Mouse (Mus musculus) frontal cortex, postnatal 25 days (tissue): ENCODE results near the gene Trak1.

Experiments used
- DNase-seq, 2 experiments: peaks; one replicate each; pipeline ENCODE4 v3.0.0; 2022; ENCODE audit warnings: low spot score in 2 of 2

Trak1 gene

DNA sequence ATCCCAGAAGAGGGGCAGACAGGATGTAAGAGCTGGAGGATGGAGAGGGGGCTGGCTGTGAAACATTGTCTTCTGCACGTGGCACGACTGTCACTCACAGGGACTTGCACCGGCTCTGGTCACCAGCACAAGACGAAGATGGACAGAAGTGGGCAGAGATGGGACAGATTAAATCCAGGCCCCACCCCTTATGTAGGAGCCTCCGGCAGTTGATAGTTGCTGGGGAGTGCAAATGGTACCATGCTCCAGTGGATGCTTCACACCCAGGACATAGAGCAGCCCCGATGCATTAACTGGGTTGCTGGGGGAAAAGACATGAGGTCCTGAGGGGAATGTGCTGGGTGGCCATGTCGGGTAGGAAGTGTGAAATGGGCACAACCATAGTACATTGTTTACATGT, 2.1 kb upstream of the Trak1 start:
- no peak for DNase-seq

DNA sequence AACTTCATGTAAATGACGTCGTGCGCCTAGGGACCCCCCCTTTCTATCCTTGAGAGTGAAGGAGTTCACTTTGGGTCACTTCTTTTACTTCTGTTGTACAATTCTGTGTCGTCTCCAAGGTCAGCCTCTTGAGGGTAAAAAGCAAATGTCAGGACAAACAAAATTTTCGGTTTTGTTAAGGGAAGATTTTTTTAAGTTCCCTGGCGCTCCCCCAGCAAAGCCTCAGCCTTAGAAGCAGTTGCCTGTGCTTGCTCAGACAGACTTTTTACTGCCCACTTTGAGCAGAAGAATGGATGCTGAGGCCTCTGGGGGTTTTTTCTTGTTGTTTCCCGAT, 730 bp downstream of the Trak1 start:
- no peak for DNase-seq

DNA sequence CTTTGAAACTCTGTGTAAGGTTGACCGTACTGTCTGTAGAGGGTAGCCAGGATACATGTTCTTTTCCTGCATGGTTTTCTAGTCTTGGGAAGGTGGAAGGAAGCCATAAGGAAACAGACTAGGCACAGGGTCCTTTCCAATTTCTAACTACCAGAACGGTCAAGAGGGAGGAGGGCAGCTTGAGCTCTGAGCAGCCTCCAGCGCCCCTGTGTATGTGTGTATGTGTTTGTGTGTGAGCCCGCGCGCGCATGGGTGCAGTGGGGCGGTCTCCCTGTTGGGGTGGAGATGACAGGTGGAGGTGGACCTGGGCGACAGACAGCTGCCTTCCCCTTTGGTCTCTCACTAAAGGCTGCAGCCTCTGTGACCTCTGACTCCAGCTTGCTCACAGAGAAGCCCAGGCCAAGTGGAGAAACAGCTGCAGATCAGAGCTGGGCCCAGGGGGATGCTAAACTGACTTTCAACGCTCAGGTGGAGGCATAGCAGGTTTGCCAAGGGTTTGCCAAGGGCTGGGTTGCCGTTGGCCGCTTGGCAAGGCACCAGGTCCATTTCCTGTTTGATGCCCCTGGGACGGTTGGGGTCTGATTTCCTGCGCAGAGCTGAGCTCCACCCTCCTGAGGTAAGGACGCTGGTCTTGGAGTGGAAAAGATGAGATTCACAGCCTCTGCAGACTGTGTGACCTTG, 1.2 kb downstream of the Trak1 start:
- no peak for DNase-seq

DNA sequence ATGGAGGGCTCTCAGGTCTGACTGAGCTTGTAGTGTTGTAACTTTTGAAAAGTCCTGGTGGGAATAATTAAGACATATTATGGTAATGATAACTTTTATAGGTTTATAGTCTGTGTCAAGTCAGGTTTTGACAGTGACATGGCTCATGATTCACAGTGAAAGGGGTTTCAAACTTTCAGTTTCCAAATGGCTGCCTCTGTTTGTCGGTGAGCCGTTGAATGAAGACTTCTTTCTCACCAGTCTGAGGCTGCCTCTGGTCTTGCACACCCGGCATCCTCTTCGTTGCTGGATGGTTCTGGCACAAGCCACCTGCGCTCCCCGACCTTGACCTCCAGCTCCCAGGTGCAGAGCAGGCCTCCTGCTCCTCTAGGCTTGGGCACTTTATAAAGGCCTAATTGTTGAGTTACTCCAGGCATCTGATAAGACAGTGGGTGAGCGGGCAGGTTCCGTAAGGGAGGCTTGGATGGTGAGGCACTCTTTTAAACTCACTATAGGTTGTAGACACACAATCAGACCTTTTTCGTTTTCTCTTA, 2.0 kb downstream of the Trak1 start:
- no peak for DNase-seq

DNA sequence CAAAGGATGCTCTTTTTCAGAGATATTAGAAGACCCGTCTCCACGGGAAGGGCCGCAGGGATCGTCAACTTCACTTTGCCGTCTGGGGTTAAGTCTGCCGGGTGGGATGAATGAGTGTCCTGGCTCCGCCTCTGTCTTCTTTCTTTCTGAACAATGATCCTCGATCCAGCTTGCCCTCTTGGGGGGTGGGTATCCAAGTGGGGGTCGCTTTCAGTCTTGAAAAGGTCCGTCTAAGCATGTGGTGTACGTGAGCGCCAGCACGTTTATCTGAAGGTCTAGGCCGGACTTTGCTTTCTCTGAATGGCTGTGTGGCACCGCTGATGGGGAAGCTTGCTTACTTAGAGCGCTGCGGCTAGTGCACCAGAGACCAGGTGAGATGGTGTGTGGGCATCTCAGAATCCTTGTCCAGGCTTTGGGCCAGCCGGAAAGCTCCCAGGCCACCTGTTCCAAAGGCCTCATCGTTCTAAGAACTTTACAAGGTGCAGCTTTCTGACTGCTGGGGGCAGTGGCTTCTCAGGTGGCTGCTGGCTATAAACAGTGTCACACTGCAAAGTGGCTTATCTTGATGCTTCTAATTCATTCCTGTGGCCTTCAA, 2.8 kb downstream of the Trak1 start:
- no peak for DNase-seq

DNA sequence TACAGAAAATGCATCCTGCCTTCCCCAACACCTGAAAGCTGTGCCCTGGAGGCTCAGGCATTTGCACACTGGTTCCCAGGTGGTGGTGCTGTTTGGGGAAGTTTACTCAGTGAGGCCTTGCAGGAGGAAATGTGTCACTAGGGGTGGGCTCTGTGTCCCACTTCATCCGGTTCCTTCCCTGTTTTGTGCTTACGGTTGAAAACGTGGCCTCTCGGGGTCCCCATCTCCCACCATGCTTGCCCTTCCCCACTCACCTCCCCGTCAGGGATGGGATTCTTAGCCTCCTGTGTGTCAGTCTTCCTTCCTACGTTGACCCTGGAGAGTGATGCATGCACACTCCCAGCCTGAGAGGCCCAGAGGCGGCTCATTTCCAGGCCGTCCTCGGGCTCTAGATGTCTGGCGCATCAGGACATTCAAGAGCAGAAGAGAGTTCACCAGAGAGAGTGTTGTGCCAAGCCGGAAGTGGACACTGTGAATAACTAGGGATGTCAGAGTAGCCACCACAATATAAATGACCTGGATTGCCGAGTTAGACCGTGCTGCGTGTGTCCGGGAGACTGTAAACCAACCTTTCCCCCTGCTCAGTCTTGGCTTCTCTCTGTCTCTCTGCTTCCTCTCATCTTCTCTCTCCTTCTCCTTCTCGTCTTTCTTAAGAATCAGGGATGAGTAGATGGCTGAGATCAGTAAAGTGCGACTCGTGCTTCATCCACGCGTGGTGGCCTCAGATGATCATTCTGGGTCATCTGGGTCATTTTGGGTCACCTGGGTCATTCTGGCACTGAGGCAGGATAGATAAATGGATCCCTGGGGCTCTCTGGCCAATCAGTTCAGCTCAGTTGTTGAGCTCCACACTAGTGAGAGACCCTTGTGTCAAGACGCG, 4.0 kb downstream of the Trak1 start:
- no peak for DNase-seq

DNA sequence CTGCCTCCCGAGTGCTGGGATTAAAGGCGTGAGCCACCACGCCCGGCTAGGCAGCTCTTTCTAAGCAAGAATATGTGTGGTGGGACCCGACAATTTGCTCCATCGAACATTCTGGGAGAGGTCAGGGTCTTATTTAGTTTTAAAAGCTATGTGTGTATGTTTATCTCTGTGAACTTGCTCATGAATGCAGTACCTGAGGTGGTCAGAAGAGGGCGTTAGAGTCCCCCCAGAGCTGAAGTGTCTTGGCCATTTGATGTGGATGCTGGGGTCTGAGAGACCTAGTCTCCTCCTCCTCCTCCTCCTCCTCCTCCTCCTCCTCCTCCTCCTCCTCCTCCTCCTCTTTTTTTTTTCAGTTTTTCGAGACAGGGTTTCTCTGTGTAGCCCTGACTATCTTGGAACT, 5.2 kb downstream of the Trak1 start:
- no peak for DNase-seq

DNA sequence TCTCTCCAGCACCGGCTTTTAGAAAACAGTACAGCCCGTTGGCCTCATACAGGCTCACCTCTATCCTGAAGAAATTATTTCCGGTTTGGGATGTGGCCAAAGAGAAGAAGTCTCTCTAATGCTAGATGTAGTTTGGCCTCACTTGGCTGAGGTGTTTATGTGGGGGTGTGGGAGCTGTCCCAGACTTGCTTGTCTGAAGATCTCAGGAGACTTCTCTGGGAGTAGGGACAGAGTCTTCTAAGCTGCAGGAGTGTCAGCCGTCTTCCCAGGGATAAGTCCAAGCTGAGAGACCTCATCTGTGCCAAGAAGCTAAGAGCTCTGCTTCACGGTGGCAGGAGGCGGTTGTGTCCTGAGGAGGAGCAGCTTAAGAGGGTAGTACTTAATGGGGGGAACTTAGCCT, 5.8 kb downstream of the Trak1 start:
- DNase-seq: no peak

DNA sequence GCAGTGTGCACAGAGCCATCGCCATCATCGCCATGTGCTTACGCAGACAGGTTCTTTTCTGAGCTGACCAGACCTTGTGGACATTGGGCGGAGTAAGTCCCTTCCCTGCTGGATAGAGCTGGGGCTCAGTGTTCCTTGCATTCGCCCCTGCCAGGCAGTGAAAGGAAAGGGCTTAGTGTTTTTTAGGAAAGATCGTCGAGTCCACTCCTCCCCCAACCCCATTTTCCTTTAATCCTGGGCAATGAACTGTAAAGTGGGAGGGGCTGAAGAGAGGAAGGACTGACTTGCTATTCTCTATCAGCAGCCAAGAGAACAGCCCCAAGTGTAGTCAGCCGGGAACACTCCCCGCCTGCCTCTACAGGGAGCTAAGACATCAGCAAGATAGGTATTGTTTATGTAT, 6.4 kb downstream of the Trak1 start:
- DNase-seq: no peak

DNA sequence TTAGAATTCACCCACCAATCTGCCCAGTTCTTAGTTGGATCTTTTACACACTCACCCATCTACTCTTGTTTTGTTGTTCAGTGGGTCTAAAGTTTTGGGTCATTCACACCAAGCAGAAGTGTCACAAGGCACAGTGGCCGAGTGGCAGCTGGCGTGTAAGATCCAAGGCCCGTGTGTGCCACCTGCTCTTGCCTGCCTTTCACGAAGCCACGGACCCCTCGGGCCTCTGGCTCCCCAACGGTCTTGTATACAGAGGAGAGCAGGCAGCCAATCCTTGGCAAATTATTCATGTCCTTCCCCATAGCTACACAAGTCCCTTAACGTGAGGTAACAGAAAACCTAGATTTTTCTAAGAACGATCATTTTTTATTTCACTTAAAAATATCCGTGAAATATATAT, 7.2 kb downstream of the Trak1 start:
- DNase-seq: no peak

DNA sequence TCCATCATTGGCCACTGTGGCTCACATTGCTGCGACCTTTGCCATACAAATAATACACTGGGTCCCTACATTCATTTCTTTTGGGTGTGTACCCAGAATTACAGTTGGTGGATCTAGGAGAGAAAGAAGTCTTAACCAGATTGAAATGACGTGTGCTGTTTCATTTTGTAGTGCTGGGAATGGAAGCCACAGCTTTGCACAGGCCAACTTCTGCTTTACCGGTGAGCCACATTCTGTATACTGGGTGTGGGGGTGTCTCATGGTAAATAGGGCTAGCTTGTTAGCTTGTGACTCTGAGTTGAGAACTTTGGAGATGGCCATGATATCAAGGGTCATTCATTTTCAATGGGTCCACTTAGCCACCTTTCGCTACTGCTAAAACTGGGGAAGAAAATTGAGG, 8.2 kb downstream of the Trak1 start:
- no peak for DNase-seq

DNA sequence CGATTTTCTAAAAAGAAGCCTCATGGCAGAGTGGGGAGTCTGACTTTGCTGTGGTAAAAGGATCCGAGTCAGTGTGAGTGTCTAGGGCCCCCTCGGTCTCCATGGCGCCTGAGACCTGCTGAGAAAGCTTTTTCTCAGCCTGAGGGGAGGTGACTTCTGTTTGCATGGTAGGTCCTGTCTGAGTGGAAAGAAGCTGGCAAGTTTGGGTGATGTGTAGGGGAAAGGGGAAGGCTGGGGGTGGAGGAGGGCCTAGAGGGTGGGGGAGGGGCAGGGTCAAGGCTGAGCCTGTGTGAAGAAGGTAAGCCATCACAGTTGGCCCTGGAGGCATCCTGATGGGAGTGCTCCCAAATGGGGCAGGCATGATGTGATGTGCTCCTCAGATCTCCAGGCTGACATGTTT, 12.0 kb downstream of the Trak1 start:
- DNase-seq: no peak

DNA sequence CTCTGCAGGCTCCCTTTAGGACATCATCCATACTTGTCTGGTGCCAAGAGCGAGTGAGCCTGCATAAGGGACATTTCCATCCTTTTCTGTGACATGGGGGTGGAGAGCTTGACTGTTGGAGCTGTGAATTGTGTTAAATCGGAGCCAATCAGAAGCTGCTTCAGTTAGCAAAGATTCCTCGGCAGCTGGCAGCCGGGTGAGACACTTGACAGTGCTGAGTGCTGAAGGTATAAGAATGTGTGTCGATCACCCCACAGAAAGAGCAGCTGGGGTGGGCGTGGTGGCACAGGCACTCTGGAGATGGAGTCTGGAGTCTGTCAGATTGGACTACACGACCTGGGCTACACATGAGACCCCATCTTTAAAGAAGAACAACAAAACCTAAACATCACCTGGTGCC, 13.2 kb downstream of the Trak1 start:
- no peak for DNase-seq

DNA sequence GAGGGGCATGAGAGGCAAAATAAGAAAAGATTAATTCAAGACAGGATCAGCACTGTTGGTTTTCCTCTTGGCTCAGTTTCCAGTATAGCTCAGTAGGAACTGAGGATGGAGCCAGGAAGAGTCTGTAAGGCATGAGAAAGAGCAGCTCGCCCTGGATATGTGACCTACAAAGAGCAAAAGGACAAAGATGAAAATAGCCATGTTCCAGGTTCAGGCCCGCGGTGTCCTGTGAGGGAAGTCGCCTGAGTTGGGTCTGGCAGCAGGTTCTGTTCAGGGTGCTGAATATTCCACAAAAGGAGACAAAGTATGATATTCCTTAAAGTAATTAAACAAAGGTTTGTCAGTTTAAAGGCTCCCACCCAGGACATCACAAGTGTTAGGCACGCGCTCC, 14.5 kb downstream of the Trak1 start:
- no peak for DNase-seq

DNA sequence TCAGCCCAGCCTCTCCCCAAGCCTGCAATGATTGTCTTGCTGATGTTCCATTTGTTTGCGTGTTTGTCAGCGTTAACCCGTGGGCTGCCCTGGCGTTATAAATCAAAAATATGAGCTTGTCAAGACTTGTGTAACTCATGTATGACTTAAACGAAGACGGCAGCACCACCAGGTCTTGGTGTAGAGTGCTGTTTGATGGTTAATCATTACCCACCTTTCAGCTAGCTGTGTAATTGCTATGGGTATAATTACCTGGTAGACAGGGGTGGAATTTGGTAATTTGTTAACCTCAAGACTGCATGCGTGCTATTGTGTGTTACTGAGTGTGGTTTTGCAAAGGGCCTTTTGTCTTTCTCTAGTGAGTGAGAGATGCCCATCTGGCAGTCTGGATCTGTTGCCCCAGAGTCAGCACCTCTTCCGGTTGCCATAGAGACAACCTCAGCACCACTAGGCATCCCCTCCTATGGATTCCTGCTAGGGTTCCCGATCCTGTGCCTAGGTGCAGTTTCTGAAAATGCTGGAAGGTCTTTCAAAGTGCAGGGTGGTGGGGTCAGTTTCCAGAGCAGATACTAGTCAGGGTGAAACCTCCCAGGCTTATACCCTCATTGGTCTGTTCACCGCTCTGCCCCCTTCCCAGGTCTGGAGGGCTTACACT, 15.1 kb downstream of the Trak1 start:
- DNase-seq: no peak

DNA sequence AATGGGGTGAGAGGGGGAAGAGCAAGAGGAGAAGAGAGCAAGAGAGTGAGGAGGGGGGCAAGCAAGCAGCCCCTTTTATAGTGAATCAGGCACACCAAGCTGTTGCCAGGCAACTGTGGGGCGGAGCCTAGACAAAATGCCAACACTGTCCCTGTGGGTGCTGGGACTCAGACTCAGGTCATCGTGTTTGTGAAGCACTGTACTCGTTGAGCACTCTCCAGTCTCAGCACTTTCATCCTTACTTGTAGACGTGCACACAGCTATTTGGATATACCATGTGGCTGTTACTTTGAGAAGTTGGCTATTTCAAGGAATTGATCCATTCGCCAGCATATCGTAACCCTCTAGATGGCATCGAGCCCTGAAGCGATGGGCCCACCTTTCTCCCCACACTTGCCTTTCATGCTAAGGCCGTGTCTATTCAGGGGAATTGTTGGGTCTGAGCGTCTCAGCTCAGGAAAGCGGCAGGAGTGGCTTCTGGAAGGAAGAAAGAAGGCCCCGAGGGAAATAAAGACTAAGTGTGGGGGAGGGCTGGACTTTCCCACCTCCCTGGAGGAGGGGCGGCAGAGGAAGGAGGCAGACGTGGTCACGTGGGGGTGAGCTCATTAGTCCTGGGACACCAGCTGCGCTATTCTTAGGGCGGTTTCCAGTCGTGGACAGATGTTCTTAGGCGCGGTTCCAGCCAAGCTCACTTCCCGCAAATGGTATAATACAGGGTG, 16.5 kb downstream of the Trak1 start:
- no peak for DNase-seq

DNA sequence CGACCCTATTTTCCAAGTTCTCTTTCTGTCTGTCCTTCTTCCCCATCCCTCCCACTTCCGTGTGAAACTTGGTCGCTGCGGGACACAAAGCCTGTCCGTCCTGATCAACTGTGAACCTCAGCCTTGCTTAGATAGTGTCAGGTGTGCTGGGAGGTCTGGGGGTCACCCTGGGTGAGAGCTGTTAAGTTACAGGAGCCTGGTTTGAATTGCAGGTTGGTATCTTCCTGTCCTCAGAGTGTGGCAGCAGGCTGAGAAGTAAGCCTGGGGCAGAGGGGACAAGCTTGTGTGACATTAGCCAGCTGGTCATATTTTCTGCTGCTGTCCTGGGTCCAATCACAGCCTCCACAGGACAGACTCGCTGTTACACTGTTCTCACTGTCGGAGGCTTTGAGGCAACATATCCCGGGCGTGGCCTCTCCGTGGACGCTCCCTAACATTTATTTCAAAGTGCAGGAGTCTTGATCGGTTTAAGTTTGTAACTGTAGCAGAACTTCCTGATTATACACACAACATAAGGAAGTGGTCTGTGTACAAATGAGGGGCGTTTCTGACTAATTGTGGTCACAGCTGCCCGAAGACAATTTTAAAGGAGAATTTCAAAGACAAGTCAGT, 17.3 kb downstream of the Trak1 start:
- DNase-seq: no peak

DNA sequence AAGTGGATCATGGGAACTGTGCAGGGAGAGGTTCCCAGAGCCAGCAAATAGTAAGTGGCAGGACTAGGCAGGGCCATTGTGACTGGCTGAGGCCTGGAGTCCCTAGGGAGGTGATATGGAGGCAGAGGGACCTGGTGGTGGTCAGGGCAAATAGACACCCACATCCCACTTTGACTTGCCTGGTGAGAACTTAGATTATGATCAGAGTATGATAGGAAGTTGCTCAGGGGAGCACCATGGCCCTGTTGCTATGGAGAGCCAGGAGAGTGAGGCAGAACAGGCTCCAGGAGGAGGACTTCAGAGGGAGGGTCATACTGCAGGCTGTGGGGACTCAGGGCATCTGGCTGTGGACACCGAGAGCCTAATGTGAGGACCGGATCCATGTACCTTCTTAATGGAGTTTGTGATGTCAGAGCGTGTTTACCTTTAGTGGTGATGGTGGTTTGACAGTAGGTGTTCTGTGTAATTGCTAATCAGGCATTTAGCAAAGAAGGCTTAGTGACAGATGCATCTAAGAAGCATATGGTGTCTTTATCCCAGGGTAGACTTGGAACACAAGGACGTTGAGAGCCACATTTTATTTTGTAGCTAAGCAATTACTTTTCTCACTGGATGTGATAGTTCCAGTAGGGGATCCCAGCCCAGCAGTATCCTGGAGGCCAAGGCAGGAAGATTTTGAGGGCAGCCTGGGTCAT, 18.7 kb downstream of the Trak1 start:
- no peak for DNase-seq

DNA sequence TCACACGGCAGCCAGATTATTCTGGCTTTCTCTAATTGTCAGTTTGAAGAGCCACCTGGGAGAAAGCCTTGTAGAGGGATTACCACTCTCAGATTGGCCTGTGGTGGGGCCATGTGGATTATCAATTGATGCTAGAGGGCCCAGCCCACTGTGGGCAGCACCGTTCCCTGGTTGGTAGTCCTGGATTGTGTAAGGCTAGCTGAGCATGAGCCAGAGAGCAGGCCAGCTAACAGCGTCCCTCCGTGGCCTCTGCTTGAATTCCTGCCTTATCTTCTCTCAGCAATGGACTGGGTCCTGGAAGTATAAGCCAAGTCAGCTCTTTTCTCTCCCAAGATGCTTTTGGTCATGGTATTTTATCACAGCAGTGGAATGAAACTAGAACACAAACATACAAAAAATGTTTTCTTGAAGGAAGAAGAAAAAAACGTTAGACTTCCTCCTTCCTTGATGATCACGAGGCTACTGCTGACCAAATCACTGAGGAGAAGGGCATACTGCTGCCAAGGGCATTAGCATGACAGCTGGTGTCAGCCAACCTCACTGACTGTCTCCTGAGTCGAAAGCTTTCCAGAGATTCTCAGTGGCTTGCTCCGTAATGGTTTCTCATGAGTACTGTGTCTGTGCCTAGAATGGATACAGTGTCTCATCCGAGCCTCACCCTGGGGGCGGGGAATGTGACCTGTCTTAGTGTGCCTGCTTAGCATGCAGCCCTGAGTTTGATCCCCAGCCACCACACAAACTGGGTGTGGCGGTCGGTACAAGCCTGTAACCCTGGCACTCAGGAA, 19.5 kb downstream of the Trak1 start:
- DNase-seq: no peak
